Mouse (Mus musculus) liver, embryonic 16.5 days (tissue): ENCODE data around the gene Vstm5. TPM values are rescaled to one million over a fixed set of nuclear protein-coding genes. Genes with fewer than 3 reads are reported as not detected.

Source experiments
- ATAC-seq: fragments of 200-750 bp; cut with Nextera tagmentation; 2 replicates; pipeline ENCODE4 v1.8.0; 2017; ENCODE audit warnings: low read depth, mild to moderate bottlenecking, moderate number of reproducible peaks, moderate library complexity
- H3K27ac ChIP-seq: fragments of 300-500 bp; sonication (generic); 2 replicates; pipeline ENCODE4 v1.5.1; 2014; ENCODE audit warnings: mild to moderate bottlenecking, low read length
- H3K27me3 ChIP-seq: fragments of 300-500 bp; sonication (generic); 2 replicates; pipeline ENCODE4 v1.6.1; 2014; ENCODE audit warnings: low read depth, low read length, mixed read lengths; ENCODE audit not compliant: control insufficient read depth, insufficient read depth
- H3K36me3 ChIP-seq: fragments of 300-500 bp; sonication (generic); 2 replicates; pipeline ENCODE4 v1.6.1; 2014; ENCODE audit warnings: mild to moderate bottlenecking; ENCODE audit not compliant: control insufficient read depth, insufficient read depth
- H3K4me1 ChIP-seq: fragments of 300-500 bp; sonication (generic); 2 replicates; pipeline ENCODE4 v1.6.1; 2014; ENCODE audit warnings: low read depth, low read length, mixed read lengths; ENCODE audit not compliant: control insufficient read depth
- H3K4me2 ChIP-seq: fragments of 300-500 bp; sonication (generic); 2 replicates; pipeline ENCODE4 v1.6.1; 2014; ENCODE audit warnings: low read depth, low read length, mixed read lengths
- H3K4me3 ChIP-seq: fragments of 300-500 bp; sonication (generic); 2 replicates; pipeline ENCODE4 v1.5.1; 2014; ENCODE audit warnings: low read depth, mild to moderate bottlenecking, low read length
- H3K9ac ChIP-seq: fragments of 300-500 bp; sonication (generic); 2 replicates; pipeline ENCODE4 v1.6.1; 2014; ENCODE audit warnings: low read depth, low read length
- H3K9me3 ChIP-seq: fragments of 300-500 bp; sonication (generic); replicated peaks from 2 replicates; pipeline ENCODE4 v1.6.1; 2016; ENCODE audit warnings: low read length; ENCODE audit not compliant: control insufficient read depth
- WGBS: fragments of 180-500 bp; shearing (Covaris S2); extraction: QIAGEN DNeasy Blood & Tissue Kit; methylation state at CpG from one replicate; pipeline ENCODE4 v1.1.7; 2014; ENCODE audit not compliant: insufficient replicate concordance; 5-methylcytosine and 5-hydroxymethylcytosine counted together
- polyA plus RNA-seq: library from polyadenylated mRNA; unstranded; fragments of >200 nt; fragmentation: Nextera tagmentation; extraction: Ambion mirVana; gene quantifications from 2 replicates; pipeline ENCODE4 v1.2.1, GENCODE M21; 2015

Vstm5 gene
- polyA plus RNA-seq, 1 experiment from 2014 or later: 0.30 TPM

DNA sequence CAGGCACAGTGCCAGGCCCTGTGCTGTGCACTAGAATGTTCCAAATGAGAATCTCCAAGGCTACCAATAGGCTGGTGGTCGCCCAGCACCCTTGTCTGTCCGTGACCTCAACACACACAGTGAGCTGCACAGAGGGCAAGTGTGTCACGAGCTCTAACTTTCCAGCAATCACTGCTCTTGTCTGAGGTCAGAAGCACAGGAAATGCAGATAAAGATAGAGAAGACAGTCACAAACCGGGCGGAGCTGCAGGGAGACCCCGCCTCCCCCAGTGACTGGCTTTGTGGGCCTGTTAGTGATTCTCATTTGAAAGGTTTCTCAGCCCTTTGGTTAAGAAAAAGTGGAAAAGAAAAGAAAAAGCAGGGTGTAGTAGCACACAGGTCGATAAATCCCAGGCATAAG is 11.5 kb downstream of the Vstm5 start:
- Histone ChIP-seq H3K27ac (no peak overlapping the region), H3K4me2 (no peak overlapping the region), H3K27me3 (no peaks in the 10 kb centered on the region), H3K4me3 (no peak overlapping the region), H3K36me3 (no peaks in the 10 kb centered on the region), H3K9me3 (no peaks in the 10 kb centered on the region), H3K4me1 (no peaks in the 10 kb centered on the region), H3K9ac (no peak overlapping the region)
- WGBS: 29% methylated on average over 7 of the region's 7 CpGs
- no peak for ATAC-seq

DNA sequence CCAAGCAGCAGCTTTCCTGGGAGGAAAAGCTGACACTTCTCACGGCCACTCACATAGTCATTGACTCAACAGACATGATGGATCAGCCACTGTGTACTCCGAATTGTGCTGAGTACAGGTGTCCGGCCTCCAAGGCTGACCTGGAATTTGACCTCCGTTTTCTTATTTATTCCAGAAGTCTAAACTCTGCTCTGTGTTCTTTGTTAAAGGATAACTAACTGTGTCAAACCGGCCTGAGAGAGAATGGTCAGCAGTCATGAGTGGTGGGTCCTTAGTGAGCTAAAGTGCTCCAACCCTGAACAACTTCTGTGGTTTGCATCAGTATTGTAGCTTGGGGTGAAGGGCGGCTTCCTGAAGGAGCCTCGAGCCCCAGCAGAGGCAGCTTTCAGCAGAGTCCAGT is 13.4 kb downstream of the Vstm5 start:
- Histone ChIP-seq H3K27me3 (no peaks in the 10 kb centered on the region), H3K36me3 (no peaks in the 10 kb centered on the region), H3K4me1 (no peaks in the 10 kb centered on the region), H3K4me3 (no peak overlapping the region), H3K9me3 (no peaks in the 10 kb centered on the region), H3K27ac (no peak overlapping the region), H3K4me2 (no peak overlapping the region), H3K9ac (no peak overlapping the region)
- no peak for ATAC-seq
- WGBS: 68% methylated on average over 7 of the region's 7 CpGs

- H3K4me2 ChIP-seq: no peak overlapping the region
- WGBS: 63% methylated on average over 7 of the region's 7 CpGs
- no peak overlapping the region for H3K4me3 ChIP-seq
- no peaks in the 10 kb centered on the region for H3K27me3 ChIP-seq
- no peak for ATAC-seq
- no peaks in the 10 kb centered on the region for H3K9me3 ChIP-seq
- H3K9ac ChIP-seq: no peak overlapping the region
- H3K4me1 ChIP-seq: no peaks in the 10 kb centered on the region
- H3K36me3 ChIP-seq: no peaks in the 10 kb centered on the region
- H3K27ac ChIP-seq: no peak overlapping the region
Measured at GRCm38 (mm10) chr9:15254501-15254900, 15.7 kb downstream of the Vstm5 start.

DNA sequence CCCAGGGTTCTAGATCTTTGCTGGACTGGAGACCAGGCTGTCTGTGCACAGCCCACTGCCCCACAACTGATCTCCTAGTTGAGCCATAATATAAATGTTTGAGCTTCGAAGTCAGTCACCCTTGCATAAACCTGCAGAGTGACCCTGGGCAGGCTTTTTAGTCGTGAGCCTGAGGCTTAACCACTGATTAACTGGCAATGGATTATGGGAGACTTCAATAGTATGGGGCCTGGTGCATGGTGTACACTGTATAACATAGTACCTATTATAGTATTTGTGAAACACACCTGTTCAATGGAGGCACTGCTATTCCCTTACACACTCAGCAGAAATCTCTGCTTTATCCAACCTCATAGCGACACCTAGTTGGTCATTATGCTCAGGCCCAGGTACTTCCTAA is 17.4 kb downstream of the Vstm5 start:
- Histone ChIP-seq H3K4me2 (no peak overlapping the region), H3K27me3 (no peaks in the 10 kb centered on the region), H3K4me3 (no peak overlapping the region), H3K36me3 (peaks cover 7% of the 10 kb centered on the region), H3K27ac (no peak overlapping the region), H3K9ac (no peak overlapping the region), H3K4me1 (no peaks in the 10 kb centered on the region), H3K9me3 (no peaks in the 10 kb centered on the region)
- WGBS: 59% methylated on average over 3 of the region's 3 CpGs
- ATAC-seq: no peak

DNA sequence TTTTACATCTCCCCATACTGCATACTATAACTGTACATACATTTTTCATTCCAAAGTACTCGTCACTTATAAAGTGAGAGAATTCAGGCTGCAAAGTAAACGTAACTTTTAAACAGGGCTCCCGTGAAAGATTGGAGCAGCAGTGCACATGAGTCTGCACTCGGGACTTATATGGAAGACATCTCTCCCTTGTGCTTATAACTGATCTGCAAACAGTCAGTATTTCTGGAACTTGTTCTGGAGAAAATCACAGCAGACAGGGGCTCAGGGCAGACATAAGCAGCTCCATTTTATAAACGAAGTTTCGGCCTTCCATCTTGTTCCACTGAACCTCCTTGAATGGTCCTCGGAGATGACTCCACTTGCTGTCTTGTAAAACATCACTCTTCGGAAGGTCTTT is 23.1 kb downstream of the Vstm5 start:
- H3K4me1 ChIP-seq: no peaks in the 10 kb centered on the region
- H3K4me2 ChIP-seq: no peak overlapping the region
- peaks cover 40% of the 10 kb centered on the region for H3K36me3 ChIP-seq
- H3K9me3 ChIP-seq: no peaks in the 10 kb centered on the region
- no peak overlapping the region for H3K27ac ChIP-seq
- H3K4me3 ChIP-seq: no peak overlapping the region
- WGBS: 76% methylated on average over 8 of the region's 8 CpGs
- ATAC-seq: no peak
- H3K9ac ChIP-seq: no peak overlapping the region
- no peaks in the 10 kb centered on the region for H3K27me3 ChIP-seq

DNA sequence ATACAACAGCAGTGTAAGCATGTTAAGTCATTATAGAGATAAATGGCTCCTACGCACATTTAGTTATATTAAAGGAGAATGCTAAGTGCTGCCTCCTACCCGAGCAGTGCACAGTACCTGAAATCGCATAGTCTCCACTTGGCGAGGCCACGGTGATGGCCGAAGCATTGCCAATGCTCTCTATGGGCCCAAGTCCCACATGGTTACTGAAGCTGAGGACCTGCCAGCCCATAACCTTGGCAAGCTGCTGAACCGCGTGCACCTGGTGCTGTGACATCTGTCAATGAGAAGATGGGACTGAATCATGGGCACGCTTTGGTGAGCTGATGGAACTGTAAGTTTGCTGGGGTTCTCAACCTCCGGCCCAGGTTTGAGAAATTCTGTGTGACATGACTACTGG is 24.6 kb downstream of the Vstm5 start:
- H3K9ac ChIP-seq: no peak overlapping the region
- H3K36me3 ChIP-seq: peaks cover 50% of the 10 kb centered on the region
- H3K9me3 ChIP-seq: no peaks in the 10 kb centered on the region
- H3K27me3 ChIP-seq: no peaks in the 10 kb centered on the region
- no peak overlapping the region for H3K27ac ChIP-seq
- H3K4me1 ChIP-seq: no peaks in the 10 kb centered on the region
- WGBS: 81% methylated on average over 10 of the region's 10 CpGs
- no peak overlapping the region for H3K4me3 ChIP-seq
- no peak for ATAC-seq
- H3K4me2 ChIP-seq: no peak overlapping the region

DNA sequence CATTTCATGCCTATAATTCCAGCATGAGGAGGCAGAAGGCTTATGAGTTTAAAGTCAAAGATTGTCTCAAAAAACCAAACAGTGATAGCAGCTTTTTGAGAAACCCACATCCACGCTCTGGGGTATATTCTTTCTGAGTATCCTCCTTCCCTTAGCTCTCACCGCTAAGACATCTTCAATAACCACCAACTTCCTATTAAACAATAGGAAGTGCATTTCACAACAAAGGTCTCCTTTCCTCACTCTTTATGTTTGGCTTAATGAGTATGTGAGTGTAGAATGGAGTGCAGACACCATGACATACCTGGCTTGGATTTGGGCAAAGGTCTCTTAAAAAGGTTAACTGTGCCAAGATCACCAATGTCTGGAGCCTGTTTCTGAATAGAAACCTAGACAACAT is 35.1 kb downstream of the Vstm5 start:
- Histone ChIP-seq H3K36me3 (peaks cover 52% of the 10 kb centered on the region), H3K4me1 (peaks cover 7% of the 10 kb centered on the region), H3K4me3 (no peak overlapping the region), H3K27ac (no peak overlapping the region), H3K4me2 (no peak overlapping the region), H3K9ac (no peak overlapping the region), H3K27me3 (no peaks in the 10 kb centered on the region), H3K9me3 (no peaks in the 10 kb centered on the region)
- 74% methylated on average over 2 of the region's 2 CpGs for WGBS
- ATAC-seq: no peak

- Histone ChIP-seq H3K9me3 (no peaks in the 10 kb centered on the region), H3K36me3 (peaks cover 41% of the 10 kb centered on the region), H3K27me3 (no peaks in the 10 kb centered on the region), H3K4me3 (no peak overlapping the region), H3K4me2 (no peak overlapping the region), H3K27ac (no peak overlapping the region), H3K4me1 (peaks cover 16% of the 10 kb centered on the region), H3K9ac (no peak overlapping the region)
- 83% methylated on average over 4 of the region's 4 CpGs for WGBS
- no peak for ATAC-seq
Measured at GRCm38 (mm10) chr9:15276855-15277254, 38.0 kb downstream of the Vstm5 start.

- no peaks in the 10 kb centered on the region for H3K9me3 ChIP-seq
- peaks cover 28% of the 10 kb centered on the region for H3K36me3 ChIP-seq
- peak overlapping the region; percentile 72 for H3K4me2 ChIP-seq
- ATAC-seq: no peak
- H3K4me3 ChIP-seq: no peak overlapping the region
- 0 out of 2 replicates have a peak overlapping the region, but pooled peaks have one; percentile 18 for H3K9ac ChIP-seq
- WGBS: 66% methylated on average over 3 of the region's 3 CpGs
- no peak overlapping the region for H3K27ac ChIP-seq
- H3K27me3 ChIP-seq: no peaks in the 10 kb centered on the region
- H3K4me1 ChIP-seq: peaks cover 16% of the 10 kb centered on the region
Measured at GRCm38 (mm10) chr9:15278343-15278742, 39.5 kb downstream of the Vstm5 start.
